Mouse (Mus musculus): Measurements from ENCODE around the gene Sult5a1.
"Not testable (repeated sequence)": the region's sequence is repeated elsewhere in the genome, so short reads cannot be mapped to it uniquely, and the experiment has no call there.

The Sult5a1 gene

GRCm38 (mm10) chr8:123134149-123134713 lies 23.9 kb downstream of the Sult5a1 start:
- DNase-seq = no peak

GRCm38 (mm10) chr8:123132953-123133352 lies 25.2 kb downstream of the Sult5a1 start:
- no peak for DNase-seq

GRCm38 (mm10) chr8:123131041-123131440 lies 27.1 kb downstream of the Sult5a1 start:
- no peak for DNase-seq

- DNase-seq = peak; percentile 64 to 65
Observed at GRCm38 (mm10) chr8:123126193-123126816, 31.8 kb downstream of the Sult5a1 start.

GRCm38 (mm10) chr8:123122670-123123069 lies 35.4 kb downstream of the Sult5a1 start:
- DNase-seq = no peak

- DNase-seq = no peak
Observed at GRCm38 (mm10) chr8:123122059-123122458, 36.1 kb downstream of the Sult5a1 start.

- no peak for DNase-seq
Observed at GRCm38 (mm10) chr8:123117744-123118143, 40.4 kb downstream of the Sult5a1 start.

- no peak for DNase-seq
Observed at GRCm38 (mm10) chr8:123117127-123117731, 40.9 kb downstream of the Sult5a1 start, which contains the start of gene Cpne7. Gene Cpne7, plus strand, starts transcription at chr8:123117374.

- no peak for DNase-seq
Observed at GRCm38 (mm10) chr8:123114644-123115043, 43.5 kb downstream of the Sult5a1 start.

- DNase-seq = no peak
Observed at GRCm38 (mm10) chr8:123113908-123114469, 44.1 kb downstream of the Sult5a1 start.

- DNase-seq = no peak
Observed at GRCm38 (mm10) chr8:123112892-123113291, 45.2 kb downstream of the Sult5a1 start.

GRCm38 (mm10) chr8:123110649-123111048 lies 47.5 kb downstream of the Sult5a1 start:
- peak; percentile 37 to 58 for DNase-seq

- DNase-seq = no peak
Observed at GRCm38 (mm10) chr8:123108953-123109352, 49.2 kb downstream of the Sult5a1 start.

GRCm38 (mm10) chr8:123108010-123108409 lies 50.1 kb downstream of the Sult5a1 start:
- no peak for DNase-seq

GRCm38 (mm10) chr8:123106531-123106930 lies 51.6 kb downstream of the Sult5a1 start:
- DNase-seq = no peak

GRCm38 (mm10) chr8:123105553-123106326 lies 52.4 kb downstream of the Sult5a1 start:
- DNase-seq = no peak

GRCm38 (mm10) chr8:123104046-123104767 lies 53.9 kb downstream of the Sult5a1 start:
- DNase-seq = no peak

GRCm38 (mm10) chr8:123103285-123103684 lies 54.8 kb downstream of the Sult5a1 start:
- DNase-seq = no peak

- not testable (repeated sequence) for DNase-seq
Observed at GRCm38 (mm10) chr8:123102855-123103254, 55.3 kb downstream of the Sult5a1 start.

- DNase-seq = peak; percentile 97 to 98
Observed at GRCm38 (mm10) chr8:123101735-123102685, 56.1 kb downstream of the Sult5a1 start, which contains the start of gene Rpl13. Gene Rpl13, plus strand, starts transcription at chr8:123102350.

GRCm38 (mm10) chr8:123101244-123101643 lies 56.9 kb downstream of the Sult5a1 start:
- no peak for DNase-seq
